Comparison of ENCODE assay signal across 8 mouse cellular contexts in genomic region chr16:10540763-10541597, GRCm38 (mm10). TPM values are rescaled to one million over a fixed set of nuclear protein-coding genes. Genes with fewer than 3 reads are reported as not detected.
DNase-seq lines count a peak whose midpoint lies in the region; ATAC-seq and TF ChIP-seq lines count a peak whose summit lies in the region.

No protein-coding gene starts in this region.

- no peak for TF ChIP-seq POLR2A in limb, embryonic 14.5 days (IDR thresholded peaks at IDR 0.05; ENCODE audit: borderline replicate concordance, extremely low read depth, insufficient read depth, insufficient read length)

- peak; percentile 69 for DNase-seq in cerebellum, adult 9-10 months
- no peak for DNase-seq in cerebellum, postnatal 4 days (ENCODE audit: low spot score in 2 of 2)
- DNase-seq in neural tube, embryonic 11.5 days (ENCODE audit: low spot score): no peak
- DNase-seq in neural tube, embryonic 10.5 days (ENCODE audit: extremely low spot score, low spot score): no peak
- DNase-seq in limb, embryonic 14.5 days (ENCODE audit: low spot score): peak; percentile 6
- no peak for DNase-seq in left cerebral cortex, adult 18-20 months (ENCODE audit: low spot score in 2 of 2)
- no peak for DNase-seq in urinary bladder, postnatal 10 days (ENCODE audit: low spot score)

- H3K9me3 ChIP-seq in neural tube, embryonic 11.5 days (ENCODE audit: control insufficient read depth, low read length): no peaks in the 10 kb centered on the region
- no peaks in the 10 kb centered on the region for H3K9me3 ChIP-seq in limb, embryonic 14.5 days (ENCODE audit: control insufficient read depth, low read length)
- H3K9me3 ChIP-seq in stomach, embryonic 16.5 days (replicated peaks; ENCODE audit: control insufficient read depth, low read length): no peaks in the 10 kb centered on the region

- no peak overlapping the region for H3K27ac ChIP-seq in neural tube, embryonic 11.5 days (ENCODE audit: low read depth, low read length)
- H3K27ac ChIP-seq in limb, embryonic 14.5 days (replicated peaks; ENCODE audit: low read depth, low read length): no peak overlapping the region
- H3K27ac ChIP-seq in stomach, embryonic 16.5 days (ENCODE audit: low read length): peak overlapping the region; percentile 84

- peaks cover 15% of the 10 kb centered on the region for H3K4me1 ChIP-seq in neural tube, embryonic 11.5 days (ENCODE audit: control insufficient read depth, insufficient read depth, low read length)
- H3K4me1 ChIP-seq in limb, embryonic 14.5 days (ENCODE audit: control insufficient read depth, insufficient read depth, low read length): peaks cover 30% of the 10 kb centered on the region
- H3K4me1 ChIP-seq in stomach, embryonic 16.5 days (ENCODE audit: control insufficient read depth, insufficient read depth, low read length): peaks cover 33% of the 10 kb centered on the region

- WGBS in neural tube, embryonic 11.5 days: 75% methylated on average over 16 of the region's 16 CpGs
- WGBS in limb, embryonic 14.5 days: 67% methylated on average over 16 of the region's 16 CpGs
- WGBS in stomach, embryonic 16.5 days: 57% methylated on average over 16 of the region's 16 CpGs

- H3K4me2 ChIP-seq in neural tube, embryonic 11.5 days (ENCODE audit: low read depth): peak overlapping the region; percentile 91
- H3K4me2 ChIP-seq in limb, embryonic 14.5 days (replicated peaks; ENCODE audit: low read depth, low read length, severe bottlenecking): peak overlapping the region; percentile 90
- peak overlapping the region; percentile 77 for H3K4me2 ChIP-seq in stomach, embryonic 16.5 days (ENCODE audit: low read depth, low read length)

- peak overlapping the region; percentile 92 for H3K9ac ChIP-seq in neural tube, embryonic 11.5 days (ENCODE audit: low read length)
- peak overlapping the region; percentile 84 for H3K9ac ChIP-seq in limb, embryonic 14.5 days (ENCODE audit: low read depth, low read length, severe bottlenecking)
- H3K9ac ChIP-seq in stomach, embryonic 16.5 days (ENCODE audit: low read length): peak overlapping the region; percentile 89

- no peaks in the 10 kb centered on the region for H3K36me3 ChIP-seq in neural tube, embryonic 11.5 days (ENCODE audit: control insufficient read depth, insufficient read depth, low read length)
- H3K36me3 ChIP-seq in limb, embryonic 14.5 days (ENCODE audit: control insufficient read depth, insufficient read depth, low read length): peaks cover 13% of the 10 kb centered on the region; the same call in 1 of the 2 replicates
- no peaks in the 10 kb centered on the region for H3K36me3 ChIP-seq in stomach, embryonic 16.5 days (ENCODE audit: control insufficient read depth, insufficient read depth, low read length)

- peak overlapping the region; percentile 87 for H3K4me3 ChIP-seq in neural tube, embryonic 11.5 days (ENCODE audit: low read depth, low read length)
- H3K4me3 ChIP-seq in limb, embryonic 14.5 days (replicated peaks; ENCODE audit: low read length): peak overlapping the region; percentile 79
- peak overlapping the region; percentile 74 for H3K4me3 ChIP-seq in stomach, embryonic 16.5 days (replicated peaks; ENCODE audit: low read length)

- no peaks in the 10 kb centered on the region for H3K27me3 ChIP-seq in neural tube, embryonic 11.5 days (ENCODE audit: control insufficient read depth, insufficient read depth, low read length)
- H3K27me3 ChIP-seq in limb, embryonic 14.5 days (ENCODE audit: control insufficient read depth, insufficient read depth, low read length): no peaks in the 10 kb centered on the region
- H3K27me3 ChIP-seq in stomach, embryonic 16.5 days (ENCODE audit: control insufficient read depth, insufficient read depth, low read length): no peaks in the 10 kb centered on the region

- ATAC-seq in neural tube, embryonic 11.5 days (ENCODE audit: insufficient read depth, low FRiP score, low TSS enrichment): no peak
- ATAC-seq in limb, embryonic 14.5 days (ENCODE audit: low FRiP score, low read depth): no peak
- no peak for ATAC-seq in stomach, embryonic 16.5 days (ENCODE audit: insufficient read depth, low FRiP score)

RNA-seq across cellular contexts. Expression of gene Dexi, which starts 1.9 kb away (rescaled TPM):
- polyA plus RNA-seq in neural tube, embryonic 11.5 days (2014; fragmentation: Nextera tagmentation; extraction: Ambion mirVana): 24.1 and 28.2 TPM in 2 replicates
- 51.2 and 79.2 TPM in 2 replicates for polyA plus RNA-seq in limb, embryonic 14.5 days (2012; rRNA removed)
- polyA plus RNA-seq in limb, embryonic 14.5 days (2014; fragmentation: Nextera tagmentation; extraction: Ambion mirVana): 31.5 and 40.4 TPM in 2 replicates
- 4.9 and 5.0 TPM in 2 replicates for polyA plus RNA-seq in stomach, embryonic 16.5 days (2015; fragmentation: Nextera tagmentation; extraction: Ambion mirVana)
- total RNA-seq in left cerebral cortex, adult 18-20 months (2021): 10 to 100 TPM; 64.4 to 69.2 TPM

RNA-seq across cellular contexts. Expression of gene Clec16a, which starts 4.2 kb away (rescaled TPM):
- polyA plus RNA-seq in neural tube, embryonic 11.5 days (2014; fragmentation: Nextera tagmentation; extraction: Ambion mirVana): 41.4 and 44.0 TPM in 2 replicates
- 12.5 and 14.6 TPM in 2 replicates for polyA plus RNA-seq in limb, embryonic 14.5 days (2012; rRNA removed)
- polyA plus RNA-seq in limb, embryonic 14.5 days (2014; fragmentation: Nextera tagmentation; extraction: Ambion mirVana): 29.9 and 34.9 TPM in 2 replicates
- polyA plus RNA-seq in stomach, embryonic 16.5 days (2015; fragmentation: Nextera tagmentation; extraction: Ambion mirVana): 31.0 and 33.7 TPM in 2 replicates
- total RNA-seq in left cerebral cortex, adult 18-20 months (2021): 10 to 100 TPM; 98.0 to 98.1 TPM

Comparison
In these comparisons a context has a peak if more than half of its experiments do, and no peak if none do; other contexts are left out.
1. DNase-seq: peak in cerebellum, adult 9-10 months (single experiment) and limb, embryonic 14.5 days (single experiment); none in cerebellum, postnatal 4 days (0 of 2), neural tube, embryonic 11.5 days (single experiment), neural tube, embryonic 10.5 days (single experiment), left cerebral cortex, adult 18-20 months (0 of 2) and urinary bladder, postnatal 10 days (single experiment).
2. Peak in every context shown above with its lines, with median percentiles within 50 percentile points of each other: H3K4me2 ChIP-seq, H3K4me3 ChIP-seq and H3K9ac ChIP-seq.